Mouse (Mus musculus) liver, adult 2 months (tissue): ENCODE results near the gene Yy1.

Experiments
- CTCF ChIP-seq: fragments of 200-500 bp; IDR thresholded peaks from 2 replicates; pipeline ENCODE4 v1.5.1; 2011; ENCODE audit warnings: low read depth, low read length, control low read depth
- POLR2A ChIP-seq: fragments of 200-500 bp; IDR thresholded peaks from 2 replicates; pipeline ENCODE4 v1.6.1; 2011; ENCODE audit warnings: low read length, control low read depth; ENCODE audit not compliant: insufficient read depth; ENCODE audit errors: extremely low read depth

DNA sequence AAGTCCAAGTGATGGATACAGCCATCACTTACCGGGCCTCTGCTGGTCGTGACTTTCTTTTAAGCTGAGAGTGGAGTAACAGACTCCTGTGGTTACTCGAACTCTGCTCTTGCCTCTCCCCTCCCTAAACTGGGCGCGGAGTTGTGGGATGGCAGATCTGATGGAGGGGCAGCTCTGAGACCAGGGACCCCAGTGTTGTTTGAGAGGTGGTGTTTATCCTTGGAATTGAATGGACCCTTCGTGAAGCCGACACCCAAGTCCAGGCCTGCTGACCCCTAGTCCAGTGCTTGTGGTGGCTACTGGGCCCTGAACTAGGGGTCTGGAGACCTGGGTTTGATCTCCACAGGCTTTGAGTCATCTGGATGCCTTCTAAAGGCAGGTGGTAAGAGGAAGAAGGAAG is 43.9 kb downstream of the Yy1 start:
- TF ChIP-seq CTCF (no peak), POLR2A (no peak)
